Mouse (Mus musculus) megakaryocyte, embryonic 14.5 days (primary cell): ENCODE measurements around the gene Spata31d1b.

Experiments
- FLI1 ChIP-seq: IDR thresholded peaks from 2 replicates; pipeline ENCODE4 v1.6.1; 2012; ENCODE audit warnings: low read length, inconsistent platforms, mixed read lengths
- GATA1 ChIP-seq: IDR thresholded peaks from 3 replicates; pipeline ENCODE4 v1.6.1; 2012; ENCODE audit warnings: mixed read lengths, low read length, inconsistent platforms, borderline replicate concordance

- TF ChIP-seq GATA1: no peak
- TF ChIP-seq FLI1: no peak
Measured at GRCm38 (mm10) chr13:59669946-59670345, 42.1 kb upstream of the Spata31d1b start.
